Mouse (Mus musculus): ENCODE measurements around the gene Prr7.

DNA sequence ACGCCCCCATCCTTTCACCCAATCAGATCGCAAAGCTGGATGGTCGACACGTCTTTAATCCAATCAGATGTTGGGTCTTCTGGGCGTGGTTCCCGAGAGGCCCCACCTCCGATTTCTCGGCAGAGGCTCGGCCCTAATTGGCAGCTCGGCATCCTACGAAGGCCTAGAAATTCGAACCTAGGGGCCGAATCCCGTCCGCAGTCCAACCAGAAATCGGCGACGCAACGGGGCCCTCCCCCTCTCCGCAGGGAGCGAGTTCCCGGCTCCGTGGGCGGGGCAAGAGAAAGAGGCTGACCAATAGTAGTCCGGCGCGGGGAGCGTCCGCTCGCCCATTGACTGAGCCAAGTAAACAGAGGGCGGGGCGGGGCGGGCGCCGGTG is 19.1 kb upstream of the Prr7 start, which contains the start of gene Grk6:
- TF ChIP-seq CTCF (IDR thresholded peaks at IDR 0.05; ENCODE audit: low read depth) (no peak), EP300 (IDR thresholded peaks at IDR 0.05; ENCODE audit: low read depth) (no peak)
